Mouse (Mus musculus) heart, postnatal 25 days (tissue): ENCODE results near the gene Nlrp9b. TPM values are rescaled to one million over a fixed set of nuclear protein-coding genes. Genes with fewer than 3 reads are reported as not detected.
A peak's percentile ranks its signal among the peaks of the same experiment; 100 is the strongest.
"Not testable (repeated sequence)": the region's sequence is repeated elsewhere in the genome, so short reads cannot be mapped to it uniquely, and the experiment has no call there.

Source experiments
- DNase-seq: peaks from one replicate; pipeline ENCODE4 v3.0.0; 2022; ENCODE audit warnings: low spot score
- intact Hi-C: fragments of 180-260 bp; cut with DNase I; formaldehyde crosslinking; loops from one replicate; pipeline ENCODE4 v1.15.1; 2025
- total RNA-seq, 2 experiments: library from RNA; stranded (reverse); gene quantifications; 2 replicates each; pipeline ENCODE4 v1.2.3; 2021

Nlrp9b gene
- total RNA-seq = not detected

DNA sequence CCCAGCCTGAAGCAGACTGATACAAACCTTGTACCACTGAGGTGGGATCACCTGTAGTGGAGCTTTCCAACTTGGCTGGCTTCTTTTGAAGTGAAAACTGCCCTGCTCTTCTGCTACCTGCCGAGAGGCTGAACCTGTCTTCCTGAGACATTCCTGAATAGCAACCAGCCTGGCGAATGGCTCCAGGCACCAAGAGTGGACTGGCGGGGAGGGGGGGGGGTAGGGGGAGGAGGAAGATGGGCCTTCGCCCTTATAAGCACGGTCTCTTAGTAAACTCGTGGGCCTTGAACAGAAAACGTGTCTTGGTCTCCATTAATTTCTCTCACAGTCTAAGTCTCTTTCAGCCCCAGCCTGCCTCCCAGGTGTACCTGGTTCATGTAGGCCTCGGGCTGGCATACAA, at the start of gene Nlrp9b:
TSS of gene Nlrp9b (plus strand) at position 301 of the 400 bp plus-strand sequence.
- DNase-seq, intact Hi-C loops: not testable (repeated sequence)

DNA sequence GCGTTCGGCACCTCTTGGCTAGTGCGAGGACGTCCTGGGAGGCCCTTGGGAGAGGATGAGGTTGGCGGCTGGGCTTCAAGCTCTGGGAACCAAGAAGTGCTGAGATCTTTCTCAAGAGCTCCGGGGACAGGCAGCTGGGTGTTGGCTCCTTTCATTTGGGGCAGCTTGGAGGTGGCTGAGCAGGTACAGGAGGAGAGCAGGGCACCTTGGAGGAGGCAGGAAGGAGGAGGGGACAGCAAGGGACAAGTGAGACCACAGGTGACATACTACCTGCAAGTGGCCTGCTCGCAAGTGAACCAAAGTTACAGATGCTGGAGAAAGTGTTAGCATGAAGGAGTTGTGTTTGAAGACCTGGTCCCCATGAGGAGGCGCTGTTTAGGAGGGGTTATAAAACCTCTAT, 46.6 kb upstream of the Nlrp9b start:
- intact Hi-C loops = no loop called here
- DNase-seq = no peak

DNA sequence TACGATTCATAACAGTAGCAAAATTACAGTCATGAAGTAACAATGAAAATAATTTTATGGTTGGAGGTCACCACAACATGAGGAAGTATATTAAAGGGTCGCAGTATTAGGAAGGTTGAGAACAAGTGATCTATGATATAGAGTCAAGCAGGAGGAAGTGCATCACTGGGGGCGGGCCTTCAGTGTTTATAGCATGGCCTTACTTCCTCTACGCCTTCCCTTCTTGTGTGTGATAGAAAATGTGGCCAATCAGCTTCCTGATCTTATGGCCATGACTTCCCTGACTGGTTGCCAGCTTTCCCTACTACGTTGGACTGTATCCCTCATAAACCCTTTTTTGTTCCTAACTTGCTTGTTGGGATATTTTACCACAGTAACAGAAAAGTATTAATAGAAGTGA, 46.1 kb upstream of the Nlrp9b start:
- no peak for DNase-seq
- intact Hi-C loops = no loop called here

DNA sequence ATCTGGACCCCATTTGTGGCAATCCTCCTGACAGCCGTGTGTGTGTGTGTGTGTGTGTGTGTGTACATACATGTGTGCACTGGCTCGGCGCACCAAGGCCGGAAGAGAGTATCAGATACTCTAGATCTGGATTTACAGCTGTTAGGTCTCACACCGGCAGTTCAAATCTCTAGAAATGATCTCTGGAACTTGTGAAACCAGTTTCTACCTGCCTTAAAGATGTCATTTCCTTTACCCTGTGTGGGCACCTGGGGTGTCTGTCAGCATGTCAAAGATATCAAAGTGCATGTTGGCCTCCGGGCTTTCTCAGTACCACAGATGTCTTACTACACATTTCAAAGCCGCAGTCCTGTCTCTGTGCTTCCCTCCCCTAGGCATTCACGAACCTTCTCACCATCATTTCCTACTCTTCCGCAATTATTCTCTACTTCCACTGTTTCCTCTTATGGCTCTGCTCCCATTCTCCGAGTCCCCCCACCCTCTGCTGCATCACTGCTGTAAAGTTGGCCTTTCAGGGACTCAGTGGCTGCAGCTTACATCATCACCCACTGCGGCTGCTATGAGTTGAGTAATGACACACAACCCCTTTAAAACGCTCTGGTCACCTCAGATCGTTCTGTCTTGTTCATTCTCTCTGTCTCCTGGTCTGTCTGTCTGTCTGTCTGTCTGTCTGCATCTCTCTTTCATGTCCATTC, 45.3 kb upstream of the Nlrp9b start:
- intact Hi-C loops = no loop called here
- no peak for DNase-seq

DNA sequence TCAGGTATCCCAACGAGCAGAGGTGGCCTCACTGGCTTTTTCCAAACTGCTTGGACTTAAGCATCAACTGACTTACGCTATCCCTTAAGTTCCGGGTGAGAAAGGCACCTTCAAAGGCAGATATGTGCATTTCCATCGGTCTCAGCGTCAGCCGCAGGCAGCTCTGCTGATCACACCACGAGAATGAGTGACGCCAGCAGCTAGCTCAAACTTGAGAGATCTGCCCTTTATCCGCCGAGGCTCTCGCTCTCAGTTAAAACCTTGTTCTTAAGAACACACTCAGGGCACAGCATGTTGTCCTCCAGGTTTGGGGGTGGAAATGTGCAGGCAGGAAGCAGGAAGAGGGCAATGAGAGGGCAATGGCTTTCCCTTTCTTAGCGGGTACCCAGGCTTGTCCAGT, 42.3 kb upstream of the Nlrp9b start:
- intact Hi-C loops = no loop called here
- no peak for DNase-seq

DNA sequence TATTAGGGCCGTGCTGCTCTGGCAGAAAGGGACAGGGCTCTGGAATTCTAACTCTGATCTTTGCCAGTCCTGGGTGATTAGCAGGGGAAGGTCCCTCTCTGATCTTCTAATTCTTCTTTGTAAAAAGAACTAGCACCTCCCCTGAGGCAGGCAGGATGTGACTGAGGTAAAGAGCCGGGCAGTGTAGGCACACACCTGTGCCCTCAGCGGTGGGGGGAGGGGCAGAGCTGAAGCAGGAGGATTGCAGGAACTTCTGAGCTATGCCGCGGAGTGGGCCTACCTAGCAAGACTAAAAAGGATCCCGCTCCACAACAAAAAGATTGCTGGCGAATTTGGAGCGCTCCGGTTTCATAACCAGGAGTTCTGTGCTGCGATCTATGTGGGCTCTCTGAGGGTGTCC, 41.3 kb upstream of the Nlrp9b start:
- intact Hi-C loops = loop anchor here (10.0 kb wide), 1 partner anchor 145 kb away; no protein-coding TSS in a partner anchor
- no peak for DNase-seq

DNA sequence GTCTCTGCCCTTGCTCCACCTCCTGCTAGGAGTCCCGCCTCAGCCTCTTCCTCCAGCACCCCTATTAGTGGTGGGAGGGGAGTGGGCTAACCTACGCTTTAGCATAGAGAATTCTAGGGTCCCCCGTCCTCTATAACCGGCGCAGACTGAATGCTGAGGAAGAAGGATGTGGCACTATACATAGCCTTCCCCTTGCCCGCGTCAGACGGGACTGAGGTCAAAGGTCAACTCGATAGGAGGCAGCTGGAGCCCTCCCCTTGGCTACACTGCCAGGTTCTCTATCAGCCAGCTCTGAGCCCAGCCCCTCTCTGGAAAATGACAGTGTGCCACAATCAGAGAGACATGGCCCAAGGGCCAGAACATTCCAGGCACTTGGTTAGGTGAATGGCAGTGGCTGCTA, 40.7 kb upstream of the Nlrp9b start, which contains the start of gene Igsf23:
TSS of gene Igsf23 (minus strand) at position 168 of the 400 bp plus-strand sequence.
- DNase-seq = no peak
- intact Hi-C loops = loop anchor here (10.0 kb wide), 1 partner anchor 146 kb away; no protein-coding TSS in a partner anchor

DNA sequence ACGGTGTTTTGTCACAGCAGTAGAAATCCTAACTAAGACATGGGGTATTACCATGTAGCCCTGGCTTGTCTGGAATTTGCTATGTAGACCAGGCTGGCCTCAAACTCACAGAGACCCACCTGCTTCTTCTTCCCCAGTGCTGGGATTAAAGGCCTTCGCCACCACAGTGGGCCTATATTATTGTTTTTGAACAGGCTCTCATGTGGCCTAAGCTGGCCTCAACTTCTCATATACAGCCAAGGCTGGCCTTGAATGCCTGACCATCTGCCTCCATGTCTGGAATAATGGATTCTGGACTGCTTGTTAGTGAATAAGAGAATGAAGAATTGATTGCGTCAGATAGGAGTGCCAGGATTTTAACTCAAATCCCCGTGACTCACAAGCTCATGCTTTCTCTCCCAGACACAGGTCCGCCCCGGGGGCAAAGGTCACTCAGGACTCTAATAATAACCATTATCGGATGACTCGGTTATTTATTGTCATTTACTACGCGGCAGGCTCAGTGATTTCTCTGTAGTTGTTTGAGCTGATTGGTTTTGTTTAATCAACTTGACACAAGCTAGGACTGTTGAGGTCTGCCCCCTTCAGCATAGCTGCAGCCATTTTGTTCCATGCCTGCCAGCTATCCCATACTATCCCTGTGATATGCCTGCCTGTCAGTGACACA, 38.8 kb upstream of the Nlrp9b start:
- intact Hi-C loops = loop anchor here (10.0 kb wide), 1 partner anchor 148 kb away; no protein-coding TSS in a partner anchor

DNA sequence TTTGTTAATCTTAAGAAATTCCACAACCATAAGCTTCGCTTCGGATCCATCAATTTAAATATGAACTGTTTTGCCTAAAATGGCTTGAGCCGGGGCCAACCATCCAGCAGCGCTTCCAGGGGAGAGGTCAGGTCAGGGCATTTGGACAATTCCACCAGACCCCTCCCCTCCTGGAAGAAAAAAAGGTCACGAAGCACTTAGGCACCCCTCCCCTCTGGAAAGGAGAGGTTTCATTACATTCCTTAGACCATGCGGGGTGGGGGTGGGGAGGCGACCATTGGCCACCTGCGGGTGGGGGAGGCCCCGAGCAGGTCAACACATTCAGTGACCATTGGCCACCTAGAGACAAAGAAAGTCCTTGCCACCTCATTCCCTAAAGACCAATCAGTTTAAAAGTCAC, 38.2 kb upstream of the Nlrp9b start:
- intact Hi-C loops = loop anchor here (10.0 kb wide), 1 partner anchor 148 kb away; no protein-coding TSS in a partner anchor
- DNase-seq = no peak

More for the DNA sequence above, 38.8 kb upstream of the Nlrp9b start:
- DNase-seq = no peak

DNA sequence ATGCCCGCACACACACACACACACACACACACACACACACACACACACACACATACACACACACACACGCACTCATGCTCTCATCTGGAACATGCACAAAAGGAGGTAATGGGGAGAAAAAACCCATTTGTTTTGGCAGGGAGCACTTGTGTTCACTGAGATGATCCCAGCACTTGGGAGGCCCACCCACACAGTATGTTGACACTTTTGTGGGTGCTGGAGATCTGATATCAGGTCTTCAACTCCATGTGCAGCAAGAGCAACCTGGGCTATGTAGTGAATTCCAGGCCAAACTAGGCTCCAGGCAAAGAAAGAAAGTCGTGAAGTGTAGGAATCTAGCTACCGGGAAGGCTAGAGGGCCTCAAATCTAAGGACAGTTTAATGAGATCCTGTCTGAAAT, 35.4 kb upstream of the Nlrp9b start:
- intact Hi-C loops = loop anchor here (1.0 to 10.0 kb wide), 2 partner anchors 46 to 151 kb away; no protein-coding TSS in a partner anchor
- DNase-seq = no peak

DNA sequence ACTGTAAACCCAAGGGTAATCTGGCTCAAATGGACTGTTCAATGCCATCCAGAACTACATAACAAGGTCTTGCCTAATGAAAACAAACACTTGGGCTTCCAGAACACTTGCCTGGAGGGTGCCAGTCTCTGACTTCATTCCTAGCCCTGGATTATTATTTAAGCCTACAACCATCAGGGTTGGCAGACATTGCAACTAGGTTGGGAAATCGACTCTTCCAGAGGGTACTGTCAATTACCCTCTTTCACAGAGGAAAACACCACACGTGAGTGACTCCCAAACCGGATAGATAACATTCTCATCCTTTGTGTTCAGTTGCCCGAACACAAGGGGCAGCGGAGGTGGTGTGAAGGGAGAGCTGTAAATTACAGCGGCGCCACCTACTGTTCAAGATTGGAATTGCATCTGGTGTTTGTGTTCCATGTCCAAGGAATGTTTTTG, 34.9 kb upstream of the Nlrp9b start:
- intact Hi-C loops = loop anchor here (1.0 to 10.0 kb wide), 2 partner anchors 46 to 152 kb away; no protein-coding TSS in a partner anchor
- DNase-seq = peak; percentile 49

DNA sequence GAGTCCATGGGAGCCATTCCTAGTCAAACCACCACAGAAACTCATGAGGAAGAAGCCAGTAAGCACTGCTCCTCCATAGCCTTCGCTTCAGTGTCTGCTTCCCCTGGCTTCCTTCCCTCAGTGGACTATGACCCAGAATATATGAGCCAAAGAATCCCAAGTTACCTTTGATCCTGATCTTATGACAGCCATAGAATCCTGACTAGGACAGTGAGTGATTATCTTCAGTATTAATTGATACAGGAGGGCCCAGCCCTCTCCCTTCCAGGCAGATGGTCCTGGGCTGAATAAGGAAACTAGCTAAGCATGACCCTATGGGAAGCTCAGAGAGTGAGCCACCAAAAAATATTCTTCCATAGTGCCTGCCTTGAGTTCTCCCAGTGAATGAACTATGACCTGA, 28.8 kb upstream of the Nlrp9b start:
- DNase-seq = no peak
- intact Hi-C loops = no loop called here

DNA sequence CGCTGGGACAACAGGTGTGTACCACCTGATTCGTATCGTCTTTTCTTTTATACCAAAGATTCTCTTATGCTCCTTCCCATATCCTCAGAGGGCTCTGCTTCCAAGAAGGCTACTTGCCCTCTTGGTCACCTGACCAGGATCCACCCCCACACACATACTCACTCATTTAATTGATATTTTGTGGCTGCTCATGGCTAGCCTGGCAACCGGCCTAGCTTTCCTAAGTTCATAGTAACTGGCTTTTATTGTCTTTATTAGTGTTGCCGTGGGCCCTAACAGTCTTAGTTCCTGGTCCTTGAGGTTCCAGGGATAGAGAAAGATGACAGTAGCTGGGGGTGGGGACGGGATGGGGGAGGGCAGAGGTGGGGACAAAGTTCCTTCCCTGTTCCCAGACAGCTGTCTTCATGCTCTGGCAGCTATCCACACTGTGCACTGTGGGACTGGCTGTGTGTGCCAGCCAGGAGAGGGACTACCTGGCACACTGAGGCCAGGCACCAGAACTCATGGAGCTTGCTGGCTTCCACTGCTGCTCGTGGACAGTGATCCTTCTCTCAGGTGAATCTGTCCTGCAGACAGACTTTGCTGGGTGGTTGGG, 26.2 kb upstream of the Nlrp9b start, which contains the start of gene Ceacam20:
TSS of gene Ceacam20 (plus strand) at position 428 of the 595 bp plus-strand sequence.
- intact Hi-C loops = no loop called here

DNA sequence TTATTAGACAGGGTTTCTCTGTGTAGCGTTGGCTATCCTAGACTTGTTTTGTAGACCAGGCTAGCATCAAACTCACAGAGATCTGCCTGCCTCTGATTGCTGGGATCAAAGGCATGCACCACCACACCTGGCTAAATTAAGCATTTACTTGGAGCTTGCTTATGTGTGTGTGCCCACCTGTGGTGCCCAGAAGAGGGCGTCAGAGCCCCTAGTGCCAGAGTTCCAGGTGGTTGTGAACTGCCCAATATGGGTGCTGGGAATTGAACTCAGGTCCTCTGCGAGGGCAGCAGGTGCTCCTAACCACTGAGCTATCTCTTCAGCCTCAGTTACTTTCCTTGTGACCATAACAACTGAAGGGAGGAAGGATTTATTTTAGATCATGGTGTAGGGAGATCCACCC, 22.2 kb upstream of the Nlrp9b start:
- no peak for DNase-seq
- intact Hi-C loops = no loop called here

More for the DNA sequence above, 26.2 kb upstream of the Nlrp9b start, which contains the start of gene Ceacam20:
- DNase-seq = no peak

DNA sequence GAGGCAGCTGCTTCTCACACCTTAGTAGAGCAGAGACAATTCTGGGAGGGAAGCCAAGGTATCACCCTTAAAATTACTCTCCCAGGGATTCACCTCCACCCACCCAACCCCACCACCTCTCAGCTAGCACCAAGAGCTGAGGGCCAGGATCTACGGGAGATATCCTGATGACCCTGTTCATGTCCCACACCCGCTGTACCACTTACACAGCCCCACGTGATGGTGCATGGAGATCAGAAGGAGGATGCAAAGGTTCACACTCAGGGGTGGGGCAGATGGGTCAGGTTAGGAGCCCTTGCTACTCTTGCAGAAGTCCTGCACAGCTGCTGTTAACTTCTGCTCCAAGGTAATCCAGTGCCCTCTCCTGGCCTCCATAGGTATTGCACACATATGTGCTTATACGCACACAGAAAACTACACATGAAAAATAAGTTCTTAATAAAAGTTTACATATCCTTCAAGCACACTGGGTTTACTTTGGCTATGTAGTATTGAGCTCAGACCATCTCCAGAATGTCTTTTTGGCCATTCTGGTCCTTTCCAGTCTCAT, 21.6 kb upstream of the Nlrp9b start:
- intact Hi-C loops = no loop called here
- DNase-seq = no peak

DNA sequence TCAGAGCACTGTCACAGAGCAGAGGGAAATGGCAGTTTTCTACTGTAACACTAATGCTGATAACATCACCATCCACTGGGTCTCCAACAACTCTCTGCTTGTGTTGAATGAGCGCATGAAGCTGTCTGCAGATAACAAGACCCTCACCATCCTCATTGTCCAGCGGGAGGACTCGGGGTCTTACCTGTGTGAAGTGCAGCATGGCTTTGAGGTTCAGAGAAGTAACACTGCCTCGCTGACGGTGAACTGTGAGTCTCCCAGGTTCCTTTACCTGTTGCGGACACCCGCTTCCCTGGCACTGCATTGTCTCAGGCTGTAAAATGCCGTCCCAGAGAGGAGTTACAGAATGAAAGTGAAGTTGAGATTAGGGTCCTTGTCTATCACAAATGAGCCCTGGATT, 21.1 kb upstream of the Nlrp9b start:
- DNase-seq = no peak
- intact Hi-C loops = no loop called here

DNA sequence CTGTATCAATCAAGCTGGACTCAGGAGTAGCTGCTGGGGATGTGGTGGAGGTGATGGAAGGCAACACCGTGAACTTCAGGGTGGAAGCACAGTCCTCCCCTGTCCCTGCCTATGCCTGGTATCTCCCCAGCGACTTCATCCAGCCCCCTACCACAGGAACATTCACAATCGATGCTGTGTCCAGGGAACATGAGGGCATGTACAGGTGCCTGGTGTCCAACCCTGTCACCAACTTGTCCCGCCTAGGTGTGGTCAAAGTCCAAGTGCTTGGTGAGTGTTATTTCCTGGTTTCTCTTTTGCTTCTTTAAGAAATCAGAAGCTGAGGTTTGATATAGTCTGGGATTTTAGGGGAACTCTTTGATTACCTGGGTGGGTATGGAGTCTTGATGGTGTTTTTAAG, 19.7 kb upstream of the Nlrp9b start:
- DNase-seq = no peak
- intact Hi-C loops = no loop called here

DNA sequence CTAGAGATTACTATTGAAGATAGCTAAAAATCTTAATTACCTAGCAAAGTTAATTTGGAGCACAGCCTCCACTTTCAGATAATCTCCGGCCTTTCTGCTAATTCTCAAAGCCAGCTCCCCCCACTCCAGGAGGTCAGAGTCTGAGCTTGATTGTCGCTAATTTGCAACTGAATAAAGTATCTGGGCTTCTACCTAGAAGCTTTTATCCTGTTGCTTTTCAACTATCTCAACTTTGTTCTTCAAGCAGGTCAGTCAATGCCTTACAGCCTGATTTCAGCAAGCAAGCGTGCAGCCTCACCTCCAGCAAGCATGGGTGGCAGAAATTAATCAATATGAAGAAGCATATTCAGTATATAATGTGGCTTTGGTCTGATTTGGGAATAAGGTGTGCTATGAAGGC, 5.5 kb downstream of the Nlrp9b start:
- DNase-seq, intact Hi-C loops: not testable (repeated sequence)

DNA sequence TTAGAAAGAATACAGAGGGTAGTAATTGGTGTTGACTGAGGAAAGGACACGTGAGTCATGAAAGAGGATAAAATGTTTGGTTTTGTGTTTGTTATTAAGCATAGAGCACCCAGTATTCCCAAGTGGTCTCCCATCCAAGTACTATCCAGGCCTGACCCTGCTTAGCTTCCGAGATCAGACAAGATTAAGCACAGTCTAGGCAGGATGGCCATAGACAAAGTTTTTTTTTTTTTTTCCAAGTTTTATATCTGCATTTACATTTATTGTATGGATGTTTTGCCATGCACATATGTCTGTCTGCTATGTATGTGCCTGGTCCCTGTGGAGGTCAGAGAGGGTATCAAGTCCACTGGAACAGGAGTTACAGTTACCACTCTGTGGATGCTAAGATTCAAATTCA, 18.7 kb downstream of the Nlrp9b start:
- intact Hi-C loops = no loop called here
- no peak for DNase-seq

DNA sequence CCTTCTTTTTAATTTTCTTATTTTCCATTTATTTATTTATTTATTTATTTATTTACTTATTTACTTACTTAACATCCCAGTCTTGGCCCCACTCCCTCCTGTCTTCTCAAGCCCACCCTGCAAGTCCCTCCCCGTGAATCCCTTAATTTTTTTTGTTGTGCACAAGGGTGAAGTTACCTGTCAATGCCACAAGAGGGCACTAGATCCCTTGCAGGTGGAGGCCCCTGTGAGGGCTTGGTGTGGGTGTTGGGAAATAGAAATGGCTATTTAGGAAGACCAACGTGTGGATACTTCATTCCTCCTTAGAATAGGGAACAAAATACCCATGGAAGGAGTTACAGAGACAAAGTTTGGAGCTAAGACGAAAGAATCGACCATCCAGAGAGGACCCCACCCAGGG, 72.8 kb downstream of the Nlrp9b start:
- DNase-seq, intact Hi-C loops: not testable (repeated sequence)
